Mouse (Mus musculus) heart, embryonic 15.5 days (tissue): ENCODE data around the gene Lbx2. TPM values are rescaled to one million over a fixed set of nuclear protein-coding genes. Genes with fewer than 3 reads are reported as not detected.

Experiments used
- ATAC-seq: fragments of 200-750 bp; cut with Nextera tagmentation; replicated peaks from 2 replicates; pipeline ENCODE4 v1.8.0; 2017; ENCODE audit warnings: low read depth, moderate TSS enrichment; ENCODE audit not compliant: insufficient number of reproducible peaks, insufficient read depth, low FRiP score
- H3K27ac ChIP-seq: fragments of 300-500 bp; sonication (generic); 2 replicates; pipeline ENCODE4 v1.5.1; 2015; ENCODE audit warnings: mild to moderate bottlenecking, inconsistent platforms
- H3K27me3 ChIP-seq: fragments of 300-500 bp; sonication (generic); 2 replicates; pipeline ENCODE4 v1.6.1; 2015; ENCODE audit warnings: inconsistent platforms
- H3K36me3 ChIP-seq: fragments of 300-500 bp; sonication (generic); 2 replicates; pipeline ENCODE4 v1.6.1; 2015; ENCODE audit warnings: mild to moderate bottlenecking, inconsistent platforms
- H3K4me1 ChIP-seq: fragments of 300-500 bp; sonication (generic); replicated peaks from 2 replicates; pipeline ENCODE4 v1.6.1; 2015; ENCODE audit warnings: inconsistent platforms
- H3K4me2 ChIP-seq: fragments of 300-500 bp; sonication (generic); 2 replicates; pipeline ENCODE4 v1.6.1; 2015; ENCODE audit warnings: inconsistent platforms, mild to moderate bottlenecking, moderate library complexity
- H3K4me3 ChIP-seq: fragments of 300-500 bp; sonication (generic); 2 replicates; pipeline ENCODE4 v1.5.1; 2015; ENCODE audit warnings: mild to moderate bottlenecking, inconsistent platforms
- H3K9ac ChIP-seq: fragments of 300-500 bp; sonication (generic); 2 replicates; pipeline ENCODE4 v1.6.1; 2015; ENCODE audit warnings: mild to moderate bottlenecking, inconsistent platforms
- H3K9me3 ChIP-seq: fragments of 300-500 bp; sonication (generic); replicated peaks from 2 replicates; pipeline ENCODE4 v1.6.1; 2016; ENCODE audit warnings: inconsistent platforms
- WGBS: fragments of 180-500 bp; shearing (Covaris S2); methylation state at CpG from one replicate; pipeline ENCODE4 v1.1.7; 2015; ENCODE audit warnings: mixed read lengths; 5-methylcytosine and 5-hydroxymethylcytosine counted together
- microRNA counts: library from miRNA; unstranded; fragments of <30 nt; microRNA quantifications from one replicate; lab custom pipeline; 2016
- microRNA-seq: library from miRNA; unstranded; fragments of <30 nt; microRNA quantifications from one replicate; pipeline ENCODE4, GENCODE M21; 2016
- polyA plus RNA-seq: library from polyadenylated mRNA; unstranded; fragments of >200 nt; fragmentation: Nextera tagmentation; extraction: Ambion mirVana; gene quantifications from 2 replicates; pipeline ENCODE4 v1.2.1, GENCODE M21; 2015

Gene Lbx2
- polyA plus RNA-seq, 1 experiment from 2014 or later: 0.42 TPM

- Histone ChIP-seq H3K36me3 (no peaks in the 10 kb centered on the region), H3K4me1 (peaks cover 42% of the 10 kb centered on the region), H3K27ac (peak overlapping the region; percentile 100), H3K4me2 (peak overlapping the region; percentile 88), H3K27me3 (no peaks in the 10 kb centered on the region), H3K4me3 (peak overlapping the region; percentile 68), H3K9me3 (no peaks in the 10 kb centered on the region), H3K9ac (peak overlapping the region; percentile 83)
- peak; percentile 81 for ATAC-seq
- WGBS: under 1% methylated on average over 26 of the region's 26 CpGs
These were observed 50.9 kb downstream of the Lbx2 start for GRCm38 (mm10) chr6:83136881-83137575.

GRCm38 (mm10) chr6:83137576-83137950 is 51.4 kb downstream of the Lbx2 start:
- WGBS: under 1% methylated on average over 12 of the region's 12 CpGs
- ATAC-seq: peak; percentile 82
- Histone ChIP-seq H3K4me2 (peak overlapping the region; percentile 88), H3K4me1 (peaks cover 47% of the 10 kb centered on the region), H3K27me3 (no peaks in the 10 kb centered on the region), H3K4me3 (peak overlapping the region; percentile 68), H3K9me3 (no peaks in the 10 kb centered on the region), H3K9ac (peak overlapping the region; percentile 83), H3K36me3 (no peaks in the 10 kb centered on the region), H3K27ac (peak overlapping the region; percentile 100)

MicroRNAs encoded within 50 kb of the gene (microRNA counts, 519-probe panel; counts per million panel counts)
- 1,589 counts per million, percentile 9 among the panel's probes with 10 or more counts for microRNA mmu-miR-3470a+mmu-miR-3470b (lab: Ali Mortazavi, UCI)

Small RNAs within 50 kb of the gene (microRNA-seq; reads per million reads assigned to microRNA genes)
- gene Mir3470a (not detected), gene Mir7040 (0.84 reads per million)

Other genes with a start within 250 kb of the Lbx2 start
- gene Sema4f, start 146.6 kb upstream of the Lbx2 start, polyA plus RNA-seq: 0.37 and 1.1 TPM in 2 replicates
- 0.57 and 1.0 TPM in 2 replicates for gene M1ap, start 139.5 kb upstream of the Lbx2 start, polyA plus RNA-seq
- gene Dok1, start 52.9 kb upstream of the Lbx2 start, polyA plus RNA-seq: 7.1 and 10.8 TPM in 2 replicates
- gene Loxl3, start 52.2 kb upstream of the Lbx2 start, polyA plus RNA-seq: 7.5 and 11.9 TPM in 2 replicates
- gene Aup1, start 31.8 kb upstream of the Lbx2 start, polyA plus RNA-seq: 110 and 136 TPM in 2 replicates
- gene Htra2, start 31.1 kb upstream of the Lbx2 start, polyA plus RNA-seq: 71.2 and 83.4 TPM in 2 replicates
- gene Dqx1, start 28.5 kb upstream of the Lbx2 start, polyA plus RNA-seq: 0.28 and 1.1 TPM in 2 replicates
- gene Tlx2, start 16.1 kb upstream of the Lbx2 start, polyA plus RNA-seq: 0.37 and 1.5 TPM in 2 replicates
- gene Pcgf1, start 8.5 kb upstream of the Lbx2 start, polyA plus RNA-seq: 13.8 and 18.6 TPM in 2 replicates
- gene Ccdc142, start 15.2 kb downstream of the Lbx2 start, polyA plus RNA-seq: 2.3 and 2.4 TPM in 2 replicates
- 1.9 and 2.6 TPM in 2 replicates for gene Gm42688, start 15.2 kb downstream of the Lbx2 start, polyA plus RNA-seq
- gene Mrpl53, start 22.7 kb downstream of the Lbx2 start, polyA plus RNA-seq: 136 and 164 TPM in 2 replicates
- gene Mogs, start 29.1 kb downstream of the Lbx2 start, polyA plus RNA-seq: 17.6 and 27.8 TPM in 2 replicates
- gene Wbp1, start 35.2 kb downstream of the Lbx2 start, polyA plus RNA-seq: 81.9 and 99.5 TPM in 2 replicates
- 7.4 and 9.2 TPM in 2 replicates for gene Ino80b, start 39.1 kb downstream of the Lbx2 start, polyA plus RNA-seq
- gene Rtkn, start 49.1 kb downstream of the Lbx2 start, polyA plus RNA-seq: 19.3 and 26.2 TPM in 2 replicates
- gene Wdr54, start 70.0 kb downstream of the Lbx2 start, polyA plus RNA-seq: 3.4 and 4.3 TPM in 2 replicates
- gene 1700003E16Rik, start 70.0 kb downstream of the Lbx2 start, polyA plus RNA-seq: 0.91 and 1.6 TPM in 2 replicates
- gene Dctn1, start 79.6 kb downstream of the Lbx2 start, polyA plus RNA-seq: 60.3 and 82.8 TPM in 2 replicates
- gene Slc4a5, start 133.5 kb downstream of the Lbx2 start, polyA plus RNA-seq: 0.22 and 0.28 TPM in 2 replicates
- 21.0 and 24.1 TPM in 2 replicates for gene Mthfd2, start 239.5 kb downstream of the Lbx2 start, polyA plus RNA-seq
- gene Mob1a, start 239.6 kb downstream of the Lbx2 start, polyA plus RNA-seq: 28.1 and 38.4 TPM in 2 replicates